Mouse (Mus musculus): ENCODE measurements around the gene Gm15517.

Gene Gm15517

GRCm38 (mm10) chr7:44309475-44310284 is 48.4 kb downstream of the Gm15517 start, which contains the start of gene Shank1:
TSS of gene Shank1 (plus strand) at chr7:44310253.
- no peak for DNase-seq (ENCODE audit: inconsistent ontology term)

GRCm38 (mm10) chr7:44310285-44310877 is 49.1 kb downstream of the Gm15517 start:
- no peak for DNase-seq (ENCODE audit: inconsistent ontology term)

- peak; percentile 36 for DNase-seq (ENCODE audit: inconsistent ontology term)
Measured at GRCm38 (mm10) chr7:44310878-44311712, 49.8 kb downstream of the Gm15517 start.
